In genomic region chr10:93276857-93277256, GRCm38 (mm10) we compare ENCODE assay signal across 7 mouse cellular contexts. TPM values are rescaled to one million over a fixed set of nuclear protein-coding genes. Genes with fewer than 3 reads are reported as not detected.
DNase-seq lines count a peak whose midpoint lies in the region; ATAC-seq lines count a peak whose summit lies in the region.

No protein-coding gene starts in this region.

- DNase-seq in limb, embryonic 10.5 days (ENCODE audit: low spot score): no peak
- DNase-seq in embryonic facial prominence, embryonic 14.5 days (ENCODE audit: low spot score): no peak
- DNase-seq in embryo, embryonic 9.5 days (ENCODE audit: extremely low spot score): no peak
- DNase-seq in frontal cortex, postnatal 10 days (ENCODE audit: low spot score in 2 of 2): no peak

- H3K9me3 ChIP-seq in limb, embryonic 12.5 days: no peaks in the 10 kb centered on the region
- no peaks in the 10 kb centered on the region for H3K9me3 ChIP-seq in limb, embryonic 10.5 days (replicated peaks)
- H3K9me3 ChIP-seq in embryonic facial prominence, embryonic 14.5 days (ENCODE audit: control insufficient read depth, low read length): no peaks in the 10 kb centered on the region
- no peaks in the 10 kb centered on the region for H3K9me3 ChIP-seq in intestine, embryonic 15.5 days
- no peaks in the 10 kb centered on the region for H3K9me3 ChIP-seq in stomach, embryonic 14.5 days (ENCODE audit: control insufficient read depth, low read depth, low read length)

- peak overlapping the region; percentile 37 for H3K4me2 ChIP-seq in limb, embryonic 12.5 days
- H3K4me2 ChIP-seq in embryonic facial prominence, embryonic 14.5 days (ENCODE audit: low read depth, low read length): peak overlapping the region; percentile 39
- H3K4me2 ChIP-seq in intestine, embryonic 15.5 days (replicated peaks): peak overlapping the region; percentile 56
- peak overlapping the region; percentile 42 for H3K4me2 ChIP-seq in stomach, embryonic 14.5 days (replicated peaks; ENCODE audit: low read depth, low read length)

- H3K27ac ChIP-seq in limb, embryonic 12.5 days: peak overlapping the region; percentile 47; the same call in 1 of the 2 replicates
- no peak overlapping the region for H3K27ac ChIP-seq in limb, embryonic 10.5 days
- H3K27ac ChIP-seq in embryonic facial prominence, embryonic 14.5 days (replicated peaks; ENCODE audit: low read depth, low read length): peak overlapping the region; percentile 61; the same call in 1 of the 2 replicates
- H3K27ac ChIP-seq in intestine, embryonic 15.5 days: no peak overlapping the region
- H3K27ac ChIP-seq in stomach, embryonic 14.5 days (ENCODE audit: low read length): no peak overlapping the region

- WGBS in limb, embryonic 12.5 days: 54% methylated on average over 9 of the region's 9 CpGs
- WGBS in limb, embryonic 10.5 days: 62% methylated on average over 9 of the region's 9 CpGs
- WGBS in embryonic facial prominence, embryonic 14.5 days: 52% methylated on average over 9 of the region's 9 CpGs
- whole genome bisulfite sequencing in intestine, embryonic 15.5 days: 49% methylated on average over 9 of the region's 9 CpGs
- WGBS in stomach, embryonic 14.5 days: 49% methylated on average over 9 of the region's 9 CpGs

- H3K9ac ChIP-seq in limb, embryonic 12.5 days (replicated peaks): no peak overlapping the region
- H3K9ac ChIP-seq in embryonic facial prominence, embryonic 14.5 days (ENCODE audit: low read depth, low read length): no peak overlapping the region
- no peak overlapping the region for H3K9ac ChIP-seq in intestine, embryonic 15.5 days
- no peak overlapping the region; the same call in 1 of the 2 replicates for H3K9ac ChIP-seq in stomach, embryonic 14.5 days (replicated peaks; ENCODE audit: low read depth, low read length)

- H3K4me1 ChIP-seq in limb, embryonic 12.5 days (replicated peaks): peaks cover 46% of the 10 kb centered on the region
- peaks cover 43% of the 10 kb centered on the region for H3K4me1 ChIP-seq in limb, embryonic 10.5 days
- H3K4me1 ChIP-seq in embryonic facial prominence, embryonic 14.5 days (ENCODE audit: control insufficient read depth, insufficient read depth, low read length): peaks cover 28% of the 10 kb centered on the region
- peaks cover 33% of the 10 kb centered on the region for H3K4me1 ChIP-seq in intestine, embryonic 15.5 days (replicated peaks)
- peaks cover 7% of the 10 kb centered on the region; the same call in 1 of the 2 replicates for H3K4me1 ChIP-seq in stomach, embryonic 14.5 days (ENCODE audit: control insufficient read depth, insufficient read depth, low read length)

- ATAC-seq in limb, embryonic 12.5 days (ENCODE audit: insufficient number of reproducible peaks, insufficient read depth, low FRiP score, low TSS enrichment, low read depth): no peak
- ATAC-seq in embryonic facial prominence, embryonic 14.5 days (ENCODE audit: low read depth): no peak
- ATAC-seq in intestine, embryonic 15.5 days: no peak
- no peak for ATAC-seq in stomach, embryonic 14.5 days (ENCODE audit: insufficient number of reproducible peaks, insufficient read depth, low FRiP score, low read depth)

- no peak overlapping the region for H3K4me3 ChIP-seq in limb, embryonic 12.5 days (replicated peaks)
- H3K4me3 ChIP-seq in limb, embryonic 10.5 days: no peak overlapping the region
- no peak overlapping the region for H3K4me3 ChIP-seq in embryonic facial prominence, embryonic 14.5 days (ENCODE audit: low read depth, low read length)
- H3K4me3 ChIP-seq in intestine, embryonic 15.5 days (replicated peaks): peak overlapping the region; percentile 29; the same call in 1 of the 2 replicates
- no peak overlapping the region for H3K4me3 ChIP-seq in stomach, embryonic 14.5 days (ENCODE audit: low read depth, low read length)

- peaks cover 68% of the 10 kb centered on the region for H3K36me3 ChIP-seq in limb, embryonic 12.5 days
- H3K36me3 ChIP-seq in limb, embryonic 10.5 days: peaks cover 90% of the 10 kb centered on the region
- H3K36me3 ChIP-seq in embryonic facial prominence, embryonic 14.5 days (ENCODE audit: control insufficient read depth, insufficient read depth, low read length): peaks cover 22% of the 10 kb centered on the region
- H3K36me3 ChIP-seq in intestine, embryonic 15.5 days: no peaks in the 10 kb centered on the region
- peaks cover 7% of the 10 kb centered on the region; the same call in 1 of the 2 replicates for H3K36me3 ChIP-seq in stomach, embryonic 14.5 days (ENCODE audit: control insufficient read depth, insufficient read depth, low read length)

- no peaks in the 10 kb centered on the region for H3K27me3 ChIP-seq in limb, embryonic 12.5 days
- no peaks in the 10 kb centered on the region for H3K27me3 ChIP-seq in limb, embryonic 10.5 days (ENCODE audit: low read depth, poor library complexity, severe bottlenecking)
- no peaks in the 10 kb centered on the region for H3K27me3 ChIP-seq in embryonic facial prominence, embryonic 14.5 days (replicated peaks; ENCODE audit: control insufficient read depth, insufficient read depth, low read length)
- no peaks in the 10 kb centered on the region for H3K27me3 ChIP-seq in intestine, embryonic 15.5 days (replicated peaks)
- no peaks in the 10 kb centered on the region for H3K27me3 ChIP-seq in stomach, embryonic 14.5 days (ENCODE audit: control insufficient read depth, insufficient read depth, low read length)

RNA-seq across cellular contexts. Expression of gene Elk3, which starts 34.1 kb away (rescaled TPM):
- polyA plus RNA-seq in limb, embryonic 12.5 days (2016; fragmentation: Nextera tagmentation; extraction: Ambion mirVana): 47.2 and 47.8 TPM in 2 replicates
- polyA plus RNA-seq in limb, embryonic 10.5 days (2016; fragmentation: Nextera tagmentation; extraction: Ambion mirVana): 34.0 and 36.0 TPM in 2 replicates
- polyA plus RNA-seq in embryonic facial prominence, embryonic 14.5 days (2014; fragmentation: Nextera tagmentation; extraction: Ambion mirVana): 34.4 and 39.4 TPM in 2 replicates
- 21.9 and 22.3 TPM in 2 replicates for polyA plus RNA-seq in intestine, embryonic 15.5 days (2015; fragmentation: Nextera tagmentation; extraction: Ambion mirVana)
- polyA plus RNA-seq in stomach, embryonic 14.5 days (2014; fragmentation: Nextera tagmentation; extraction: Ambion mirVana): 34.0 and 36.6 TPM in 2 replicates

Comparison
In these comparisons a context has a peak if more than half of its experiments do, and no peak if none do; other contexts are left out.
1. H3K27ac ChIP-seq: peak in limb, embryonic 12.5 days (single experiment) and embryonic facial prominence, embryonic 14.5 days (single experiment); none in limb, embryonic 10.5 days (single experiment), intestine, embryonic 15.5 days (single experiment) and stomach, embryonic 14.5 days (single experiment).
2. Peak in every context shown above with its lines, with median percentiles within 50 percentile points of each other: H3K4me2 ChIP-seq.